Mouse (Mus musculus) monocyte, adult 5-6 weeks (primary cell): ENCODE results near the gene Trip12. TPM values are rescaled to one million over a fixed set of nuclear protein-coding genes. Genes with fewer than 3 reads are reported as not detected.
A peak's percentile ranks its signal among the peaks of the same experiment; 100 is the strongest.

ENCODE experiments used
- ATAC-seq: fragments of 153-309, 156-312 bp; replicated peaks from 2 replicates; pipeline ENCODE4 v1.8.0; 2017; ENCODE audit warnings: mild to moderate bottlenecking; ENCODE audit not compliant: low TSS enrichment, insufficient number of reproducible peaks, severe bottlenecking, poor library complexity, low FRiP score
- total RNA-seq: library from RNA; stranded (forward); fragments of 200-1000, 200-491, 200-594 nt; gene quantifications from 3 replicates; pipeline ENCODE4 v1.2.3, GENCODE M21; 2017

Trip12 gene
- total RNA-seq, result 180 to 370 TPM (median 226 TPM) in 3 replicates

DNA sequence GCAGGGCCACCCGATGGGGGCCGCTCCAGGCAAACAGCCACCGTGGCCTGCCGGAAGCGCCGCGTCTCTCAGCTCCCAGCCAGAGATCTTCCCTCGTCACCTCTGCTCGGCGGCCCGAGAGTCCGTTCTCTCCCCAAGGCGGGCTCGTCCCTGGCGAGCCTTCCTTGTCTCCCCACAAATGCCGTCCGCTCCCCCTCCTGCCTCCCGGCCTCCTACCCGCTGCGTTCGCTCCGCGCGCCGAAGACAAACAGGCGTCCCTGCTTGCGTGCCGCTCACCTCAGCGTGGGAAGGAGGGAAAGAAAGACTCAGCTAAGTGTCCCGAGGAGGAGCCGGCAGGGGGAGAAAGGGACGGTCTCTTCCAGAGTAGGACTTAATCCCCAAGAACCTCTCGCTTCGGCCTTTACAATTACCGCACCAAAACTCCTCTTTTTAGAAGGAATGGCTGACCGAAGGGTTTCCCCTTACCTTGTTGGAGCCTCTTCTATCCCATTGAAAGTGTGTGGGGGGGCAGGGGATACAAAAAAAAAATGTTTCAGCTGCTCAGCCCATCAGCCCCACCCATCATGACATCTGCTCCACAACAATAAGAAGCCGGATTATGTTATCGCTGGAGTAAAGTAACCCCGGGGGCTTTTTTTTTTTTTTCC lies at the start of gene Trip12:
TSS of gene Trip12 (minus strand) at position 499 of the 647 bp plus-strand sequence.
- ATAC-seq, result peak; percentile 15; the same call in 1 of the 2 replicates

DNA sequence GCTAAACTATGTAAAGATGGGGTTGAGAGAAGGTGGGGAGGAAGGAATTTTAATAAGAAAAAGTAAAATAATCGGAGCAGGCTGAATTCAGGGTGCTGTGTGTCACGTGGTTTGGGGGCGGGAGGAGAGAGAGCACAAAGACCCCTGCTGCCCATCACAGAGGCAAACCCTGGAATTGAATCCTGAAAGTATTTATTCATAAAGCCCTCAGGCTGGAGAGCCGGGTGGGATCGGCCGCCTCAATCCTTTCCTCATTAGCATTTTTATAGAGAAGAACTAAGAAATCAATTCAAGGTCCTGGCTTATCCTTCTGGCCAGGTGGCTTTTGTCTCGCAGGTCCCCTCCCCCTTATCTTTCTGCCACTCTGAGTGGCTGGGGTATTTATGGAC lies 49.7 kb upstream of the Trip12 start:
- ATAC-seq, result no peak

DNA sequence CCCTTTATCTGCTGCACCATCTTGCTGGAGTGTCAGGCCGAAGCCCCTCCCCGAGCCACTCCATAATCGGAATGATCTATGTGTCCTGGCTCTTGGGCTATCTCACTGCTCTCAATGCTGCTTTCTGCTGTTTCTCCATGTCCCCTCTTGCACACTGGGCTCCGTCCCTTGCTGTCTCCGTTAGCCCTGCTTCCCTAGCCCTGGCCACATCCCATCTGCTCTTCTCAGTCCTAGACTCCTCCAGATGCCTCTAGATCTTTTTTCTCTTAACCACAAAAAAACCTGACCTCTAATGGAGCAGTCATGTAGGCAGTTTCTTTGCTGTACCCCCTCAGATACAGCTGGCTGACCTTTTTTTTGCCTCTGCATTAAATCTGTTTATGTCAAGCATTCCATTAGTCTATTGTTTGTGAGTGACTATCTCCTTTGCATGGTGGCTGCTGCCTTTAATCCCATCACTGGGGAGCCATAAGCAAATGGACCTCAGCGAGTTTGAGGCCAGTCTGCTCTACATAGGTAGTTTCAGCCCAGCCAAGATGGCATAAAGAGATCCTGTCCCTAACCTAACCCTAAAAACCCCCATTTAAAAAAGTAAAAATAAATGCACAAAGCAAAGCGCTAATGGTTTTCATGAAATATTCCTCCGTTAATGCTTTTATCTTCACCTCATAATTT lies 49.2 kb upstream of the Trip12 start:
- no peak for ATAC-seq

DNA sequence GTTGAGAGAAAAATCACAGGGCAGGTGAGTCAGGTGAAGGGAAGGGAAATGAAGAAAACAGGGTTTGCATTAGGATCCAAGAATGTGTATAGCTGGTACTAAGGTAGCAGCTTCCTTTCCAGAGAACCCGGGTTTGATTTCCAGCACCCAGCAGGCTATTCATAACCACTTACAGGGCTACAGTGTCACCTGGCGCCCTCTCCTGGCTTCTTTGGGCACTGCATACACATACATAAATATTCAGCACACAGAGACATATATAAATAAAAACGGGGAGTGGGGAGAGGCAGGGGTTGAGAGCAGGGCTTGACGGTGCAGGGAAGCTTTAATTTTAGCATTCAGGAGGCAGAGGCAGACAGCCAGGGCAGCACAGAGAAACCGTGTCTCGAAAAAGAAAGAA lies 45.6 kb upstream of the Trip12 start:
- ATAC-seq, result no peak

DNA sequence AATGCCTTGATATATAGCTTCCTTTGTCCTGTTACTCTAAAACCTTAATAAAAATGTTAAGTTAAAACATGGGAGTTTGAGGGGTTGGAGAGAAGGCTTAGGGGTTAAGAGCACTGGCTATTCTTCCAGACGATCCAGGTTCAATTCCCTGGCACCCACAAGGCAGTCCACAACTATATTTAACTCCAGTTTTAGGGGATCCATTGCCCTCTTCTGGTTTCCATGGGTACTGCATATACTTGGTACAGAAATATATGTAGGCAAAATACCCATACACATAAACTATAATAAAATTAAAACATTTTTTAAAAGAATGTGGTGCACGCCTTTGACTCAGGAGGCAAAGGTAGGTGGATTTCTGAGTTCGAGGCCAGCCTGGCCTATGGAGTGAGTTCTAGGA lies 44.9 kb upstream of the Trip12 start:
- ATAC-seq, result no peak

DNA sequence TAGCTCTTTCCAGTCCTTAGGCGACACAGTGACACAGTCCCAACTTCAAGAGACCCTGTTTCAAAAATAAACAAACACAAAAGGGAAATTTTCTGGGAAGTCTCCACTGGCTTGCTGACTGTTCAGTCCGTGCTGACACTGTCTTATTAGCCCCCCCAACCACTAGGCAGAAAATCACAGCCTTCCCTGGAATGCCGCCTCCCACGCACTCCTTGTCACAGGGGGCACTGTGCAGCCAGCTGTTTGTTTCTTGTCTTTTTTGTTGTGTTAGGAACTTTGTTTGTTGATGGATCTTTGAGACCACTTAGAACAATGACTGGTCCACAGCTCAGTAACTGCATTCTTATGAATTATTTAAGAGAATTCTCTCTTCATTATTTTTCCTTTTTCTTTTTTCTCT lies 43.6 kb upstream of the Trip12 start:
- no peak for ATAC-seq

DNA sequence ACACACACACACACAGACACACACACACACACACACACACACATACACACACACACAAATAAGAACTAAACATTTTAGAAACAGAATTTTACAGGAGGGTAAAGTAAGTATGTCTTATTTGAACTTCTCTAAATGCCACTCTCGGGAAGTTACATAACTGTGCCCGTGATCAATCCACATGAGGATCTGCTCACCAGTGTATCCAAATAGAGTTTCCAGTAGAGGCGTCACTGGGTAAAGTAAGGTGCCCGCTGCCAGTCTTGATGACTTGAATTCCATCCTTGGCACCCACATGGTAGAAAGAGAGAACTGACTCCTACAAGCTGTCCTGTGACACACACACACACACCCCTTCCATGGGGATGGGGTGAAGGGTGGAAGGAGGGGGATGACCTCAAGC lies 42.6 kb upstream of the Trip12 start:
- ATAC-seq, result no peak

DNA sequence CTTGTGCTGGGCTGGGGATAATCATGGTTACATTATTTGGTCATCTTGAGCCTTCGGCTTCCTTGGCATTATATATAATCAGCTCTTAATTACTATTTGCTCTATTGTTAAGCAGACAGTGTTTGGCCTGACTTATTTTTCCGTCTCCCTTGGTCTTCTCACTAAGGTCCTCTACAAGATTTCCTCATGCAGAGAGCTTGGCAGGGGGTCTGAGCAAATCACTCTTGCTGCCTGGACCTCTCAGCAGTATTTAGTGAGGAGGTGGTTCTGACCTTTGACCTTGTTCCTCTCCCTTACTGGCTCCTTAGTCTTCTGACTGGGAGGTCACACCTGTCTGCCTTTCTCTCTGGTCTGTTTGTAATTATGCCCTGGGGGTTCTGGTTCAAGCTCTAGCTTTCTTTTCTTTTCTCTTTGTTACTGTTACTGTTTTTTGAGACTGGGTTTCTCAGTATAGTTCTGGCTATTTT lies 41.8 kb upstream of the Trip12 start:
- ATAC-seq, result no peak

DNA sequence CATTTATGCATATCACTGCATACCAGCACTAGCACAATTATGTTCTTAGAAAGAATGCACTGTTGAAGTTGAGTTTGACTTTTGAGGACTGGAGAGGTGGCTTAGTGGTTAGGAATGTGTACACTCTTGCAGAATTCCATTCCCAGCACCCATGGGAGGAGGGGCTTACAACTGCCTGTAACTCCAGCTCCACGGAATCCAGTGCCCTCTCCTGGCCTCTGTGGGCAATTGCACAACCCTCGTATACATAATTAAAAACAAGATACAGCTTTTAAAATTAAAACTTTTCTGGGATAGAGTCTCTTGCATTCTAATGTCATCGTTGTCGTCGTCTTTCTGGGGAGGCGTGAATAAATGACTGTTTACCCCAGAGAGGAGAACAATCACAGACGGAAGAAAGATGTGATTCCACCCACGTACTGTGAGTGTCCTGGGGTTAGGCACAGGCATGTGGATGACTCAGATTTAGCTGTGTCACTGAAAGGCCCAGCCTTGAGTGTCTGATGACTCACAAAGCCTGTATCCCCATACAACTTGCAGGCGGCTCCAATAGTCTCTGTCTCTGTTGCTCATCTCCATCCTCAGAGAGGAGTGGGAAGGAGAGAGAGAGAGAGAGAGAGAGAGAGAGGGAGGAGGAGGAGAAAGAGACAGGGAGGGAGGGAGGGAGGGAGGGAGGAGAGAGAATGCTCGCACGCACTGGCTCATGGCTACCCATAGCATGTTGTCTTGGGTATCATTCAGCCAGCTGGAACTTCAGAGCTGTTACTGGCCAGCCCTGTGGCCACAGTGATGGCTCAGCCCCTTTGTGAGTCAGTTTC lies 41.1 kb upstream of the Trip12 start:
- ATAC-seq, result no peak

DNA sequence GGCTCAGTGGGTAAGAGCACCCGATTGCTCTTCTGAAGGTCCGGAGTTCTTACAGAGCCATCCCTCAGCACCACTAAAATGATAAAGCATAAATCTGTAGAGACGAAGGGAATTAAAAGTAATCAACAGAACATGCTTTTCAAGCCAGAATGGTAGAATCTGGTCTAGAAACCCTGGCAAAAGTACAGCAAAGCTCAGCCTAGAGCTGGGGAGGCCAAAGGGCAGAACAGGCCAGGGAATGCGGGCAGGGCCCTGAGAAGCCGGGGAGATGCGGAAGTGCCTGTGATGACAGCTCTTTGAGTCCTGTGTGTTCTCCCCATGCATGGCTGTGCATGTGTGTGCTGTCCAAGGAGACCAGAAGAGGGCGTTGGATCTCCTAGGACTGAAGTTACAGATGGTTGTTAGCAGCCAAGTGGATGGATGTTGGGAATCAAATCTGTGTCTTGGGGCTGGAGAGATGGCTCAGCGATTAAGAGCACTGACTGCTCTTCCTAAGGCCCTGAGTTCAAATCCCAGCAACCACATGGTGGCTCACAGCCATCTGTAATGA lies 39.3 kb upstream of the Trip12 start:
- no peak for ATAC-seq

DNA sequence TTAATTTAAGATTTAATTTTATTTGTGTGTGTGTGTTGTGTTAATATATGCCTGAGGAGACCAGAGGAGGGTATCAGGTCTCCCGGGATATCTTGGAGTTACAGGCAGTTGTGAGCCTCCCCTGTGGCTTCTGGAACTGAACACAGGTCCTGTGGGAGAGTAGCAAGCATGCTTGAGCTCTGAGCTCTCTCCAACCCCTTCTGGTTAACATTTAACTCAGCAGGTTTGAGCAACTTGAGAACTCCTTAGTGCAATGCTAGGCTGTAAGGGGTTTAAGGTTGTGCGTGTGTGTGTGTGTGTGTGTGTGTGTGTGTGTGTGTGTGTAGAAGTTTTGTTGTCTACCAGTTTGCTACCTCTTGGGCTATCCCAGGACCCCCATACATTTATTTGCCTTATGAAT lies 37.3 kb upstream of the Trip12 start:
- no peak for ATAC-seq

DNA sequence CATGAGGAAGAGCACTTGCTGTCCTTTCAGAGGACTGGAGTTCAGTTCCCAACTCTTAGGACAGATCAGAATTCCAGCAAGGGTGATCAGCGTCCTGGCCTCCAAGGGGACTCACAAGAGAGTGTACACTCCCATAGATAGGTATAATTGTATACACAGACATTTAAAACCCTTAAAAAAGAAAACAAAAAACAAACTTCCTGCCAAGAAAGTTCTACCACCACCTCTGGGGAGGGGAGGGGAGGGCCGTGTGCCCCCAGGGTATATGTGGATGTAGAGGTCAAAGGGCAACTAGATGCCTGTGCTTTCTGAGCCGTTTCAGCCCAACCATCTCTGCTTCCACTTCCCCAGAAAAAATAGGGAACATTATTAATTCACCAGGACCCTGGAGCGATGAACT lies 32.6 kb upstream of the Trip12 start:
- ATAC-seq, result no peak

DNA sequence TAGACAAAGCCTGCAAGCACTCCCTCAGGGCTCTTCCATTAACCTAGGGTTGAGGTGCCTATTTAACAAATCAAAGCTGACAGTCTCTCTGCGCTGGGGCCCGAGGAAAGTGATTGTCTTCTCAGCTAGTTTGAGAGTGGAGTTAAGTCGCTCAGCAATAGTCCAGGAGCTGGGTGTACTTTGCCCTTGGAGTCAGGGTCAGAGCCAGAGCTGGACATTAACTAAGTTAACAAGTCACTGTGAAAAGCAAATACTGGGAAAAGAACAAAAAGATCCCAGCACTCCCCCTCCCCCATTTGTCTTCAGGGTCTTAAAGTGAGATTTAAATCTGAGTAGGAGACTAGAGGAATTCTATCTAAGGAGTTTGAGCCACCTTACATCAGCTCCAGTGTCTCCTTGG lies 31.8 kb upstream of the Trip12 start:
- ATAC-seq, result no peak

DNA sequence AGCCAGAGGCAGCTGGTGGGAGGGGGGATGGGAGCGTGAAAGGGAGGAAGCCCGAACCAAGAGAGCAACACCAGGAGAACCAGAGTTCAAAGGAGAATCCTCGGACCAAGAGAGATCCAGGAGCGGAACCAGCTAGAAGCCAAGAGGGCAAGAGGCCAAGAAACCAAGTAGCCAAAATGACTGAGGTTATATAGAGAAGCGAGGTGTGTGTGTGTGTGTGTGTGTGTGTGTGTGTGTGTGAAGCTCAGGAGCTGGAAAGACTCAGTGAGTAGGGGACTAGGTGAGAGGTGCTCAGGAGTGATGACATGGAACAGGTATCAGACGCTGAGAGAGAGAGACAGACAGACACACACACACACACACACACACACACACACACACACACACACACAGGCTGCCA lies 30.8 kb upstream of the Trip12 start:
- no peak for ATAC-seq

DNA sequence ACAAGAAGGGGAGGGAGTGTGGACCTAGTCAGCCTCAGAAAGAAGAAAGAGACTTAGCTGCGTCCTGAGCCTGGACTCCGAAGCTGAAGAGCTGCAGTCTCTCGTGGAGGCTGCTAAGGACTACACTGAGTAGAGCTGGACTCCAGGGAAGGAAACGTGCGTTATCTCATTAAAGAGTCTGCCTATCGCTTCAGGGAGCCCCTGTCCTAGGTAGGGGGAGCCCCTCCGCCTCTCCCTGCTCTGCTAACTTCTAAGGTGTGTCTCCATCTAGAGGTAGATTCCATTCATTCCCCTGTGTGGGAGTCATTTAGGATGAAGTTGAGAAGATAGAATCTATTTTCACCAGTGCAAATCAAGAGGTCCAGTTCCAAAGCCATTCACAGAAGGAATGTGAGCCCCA lies 29.2 kb upstream of the Trip12 start:
- ATAC-seq, result no peak

DNA sequence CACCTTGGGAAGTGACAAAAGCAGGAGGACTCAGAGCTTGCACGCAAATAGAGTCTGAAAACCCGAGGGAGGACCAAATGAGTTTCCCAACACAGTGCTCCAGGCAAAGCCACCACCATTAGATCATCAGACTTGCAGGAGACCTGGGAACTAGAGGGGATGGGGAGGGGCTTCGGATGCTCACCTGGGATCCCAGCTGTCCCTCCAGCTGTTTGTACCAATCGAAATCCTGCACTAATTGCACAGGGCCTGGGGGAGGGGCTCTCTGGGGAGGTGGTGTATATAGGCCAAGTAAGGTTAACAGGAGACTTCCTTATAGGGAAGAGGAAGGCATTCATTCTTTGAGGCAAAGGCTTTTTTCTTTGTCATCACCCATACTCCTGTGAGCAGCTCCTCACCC lies 28.5 kb upstream of the Trip12 start:
- no peak for ATAC-seq

DNA sequence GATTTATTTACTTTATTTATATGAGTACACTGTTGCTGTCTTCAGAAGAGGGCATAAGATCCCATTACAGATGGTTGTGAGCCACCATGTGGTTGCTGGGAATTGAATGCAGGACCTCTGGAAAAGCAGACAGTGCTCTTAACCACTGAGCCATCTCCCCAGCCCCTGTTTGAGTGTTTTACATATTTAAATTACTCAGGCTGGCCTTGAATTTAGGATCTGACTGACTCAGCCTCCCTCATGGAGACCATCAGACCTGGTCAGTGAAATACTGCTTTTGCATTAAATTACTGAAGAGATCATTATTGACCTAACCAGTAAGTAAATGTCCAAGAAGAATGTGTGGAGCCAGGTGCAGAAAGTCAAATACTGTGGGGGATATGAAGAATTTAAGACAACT lies 28.0 kb upstream of the Trip12 start:
- no peak for ATAC-seq

DNA sequence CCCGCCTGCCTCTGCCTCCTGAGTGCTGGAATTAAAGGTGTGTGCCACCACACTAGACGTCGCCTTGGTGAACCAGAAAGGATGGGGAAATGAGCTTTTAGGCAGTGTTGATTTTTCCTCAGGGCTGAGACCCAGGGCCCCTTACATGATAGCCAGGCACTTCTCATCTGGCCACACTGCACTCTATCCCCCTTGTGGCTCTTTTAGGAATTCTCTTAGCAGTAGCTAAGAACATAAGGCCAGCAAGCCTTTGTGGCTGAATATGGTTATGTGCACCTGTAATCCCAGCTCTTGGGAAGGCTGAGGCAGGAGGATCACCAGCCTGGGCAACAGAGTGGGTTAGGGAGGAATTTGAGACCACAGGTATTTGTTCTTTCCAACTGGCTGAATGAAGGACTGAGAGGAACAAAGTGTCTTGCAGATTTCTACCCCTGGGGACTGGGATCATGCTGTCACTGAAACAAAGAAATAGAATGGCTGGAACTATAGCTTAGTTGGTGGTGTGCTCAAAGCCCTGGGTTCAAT lies 26.5 kb upstream of the Trip12 start:
- ATAC-seq, result no peak

DNA sequence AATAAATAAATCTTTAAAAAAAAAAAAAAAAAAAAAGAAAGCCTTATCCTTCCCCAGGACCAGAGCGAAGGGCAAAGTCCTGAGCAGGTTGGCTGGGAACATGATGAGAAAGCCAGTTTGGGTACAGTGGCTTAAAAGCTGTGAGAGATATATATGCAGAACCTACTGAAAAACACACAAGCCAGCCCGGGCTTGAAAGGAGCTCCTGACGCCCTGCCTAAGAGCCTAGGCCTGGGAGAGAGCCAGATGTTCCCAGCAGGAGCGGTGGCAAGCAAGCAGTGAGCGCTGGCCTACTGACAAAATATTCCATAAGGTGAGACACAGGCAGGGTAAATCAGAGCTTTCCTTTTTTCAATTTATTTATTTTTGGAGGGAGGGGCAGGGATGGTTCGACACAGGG lies 25.9 kb upstream of the Trip12 start:
- ATAC-seq, result no peak
